Mouse (Mus musculus) spleen, adult 2 months (tissue): ENCODE results near the gene Usp36.

Experiments
- CTCF ChIP-seq: fragments of 200-500 bp; IDR thresholded peaks from 2 replicates; pipeline ENCODE4 v1.5.1; 2011; ENCODE audit warnings: mild to moderate bottlenecking, inconsistent platforms; ENCODE audit not compliant: insufficient read depth, insufficient read length, insufficient replicate concordance; ENCODE audit errors: extremely low read depth
- POLR2A ChIP-seq: fragments of 200-500 bp; IDR thresholded peaks from 2 replicates; pipeline ENCODE4 v1.6.1; 2011; ENCODE audit warnings: low read depth, low read length, inconsistent platforms

- TF ChIP-seq CTCF (no peak), POLR2A (no peak)
These were observed 22.2 kb upstream of the Usp36 start for GRCm38 (mm10) chr11:118312132-118312723.
